Mouse (Mus musculus) testis, adult 2 months (tissue): ENCODE data around the gene Eme2.
"Not testable (repeated sequence)": the region's sequence is repeated elsewhere in the genome, so short reads cannot be mapped to it uniquely, and the experiment has no call there.

Experiments
- CTCF ChIP-seq: fragments of 200-500 bp; IDR thresholded peaks from 2 replicates; pipeline ENCODE4 v1.5.1; 2012; ENCODE audit warnings: low read depth, mild to moderate bottlenecking, inconsistent platforms, low read length, moderate library complexity; ENCODE audit not compliant: control insufficient read depth, insufficient read depth, insufficient replicate concordance
- POLR2A ChIP-seq: fragments of 200-500 bp; IDR thresholded peaks from 2 replicates; pipeline ENCODE4 v1.6.1; 2012; ENCODE audit warnings: low read depth, mild to moderate bottlenecking, inconsistent platforms, low read length, moderate library complexity; ENCODE audit not compliant: control insufficient read depth

DNA sequence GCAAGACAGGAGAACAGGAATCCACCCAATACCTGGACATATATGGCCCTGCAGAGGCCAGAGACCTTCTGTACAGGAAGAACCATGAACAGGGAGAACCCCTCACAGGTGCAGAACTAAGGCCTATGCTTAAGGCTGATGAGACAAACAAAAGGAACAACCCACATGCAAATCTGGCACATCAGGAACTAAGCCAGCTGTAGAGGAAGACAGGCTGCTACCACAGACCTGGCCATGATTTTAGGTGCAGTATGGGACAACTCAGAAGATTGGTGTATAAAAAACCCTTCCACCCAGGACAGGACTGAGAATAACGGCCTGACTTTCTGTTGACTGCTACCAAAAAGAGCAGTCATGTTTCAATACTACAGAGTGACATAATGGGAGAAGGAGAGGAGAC is 48.7 kb upstream of the Eme2 start:
- not testable (repeated sequence) for TF ChIP-seq CTCF, POLR2A
